8 mouse cellular contexts compared by ENCODE assay signal in genomic region chr7:118242911-118243412, GRCm38 (mm10). TPM values are rescaled to one million over a fixed set of nuclear protein-coding genes. Genes with fewer than 3 reads are reported as not detected.
DNase-seq lines count a peak whose midpoint lies in the region; ATAC-seq and TF ChIP-seq lines count a peak whose summit lies in the region.

No protein-coding gene starts in this region.

- no peaks in the 10 kb centered on the region for H3K9me3 ChIP-seq in forebrain, embryonic 14.5 days (replicated peaks; ENCODE audit: control insufficient read depth, low read length)
- H3K9me3 ChIP-seq in liver, embryonic 11.5 days (ENCODE audit: control insufficient read depth, low read length), result no peaks in the 10 kb centered on the region
- H3K9me3 ChIP-seq in stomach, embryonic 15.5 days, result no peaks in the 10 kb centered on the region

- peaks cover 10% of the 10 kb centered on the region for H3K4me1 ChIP-seq in forebrain, embryonic 14.5 days (ENCODE audit: control insufficient read depth, insufficient read depth, low read length)
- H3K4me1 ChIP-seq in liver, embryonic 11.5 days (replicated peaks; ENCODE audit: control insufficient read depth, insufficient read depth, low read length), result peaks cover 13% of the 10 kb centered on the region
- 0 out of 2 replicates have a peak, but pooled peaks cover 3% of the 10 kb centered on the region for H3K4me1 ChIP-seq in stomach, embryonic 15.5 days

- TF ChIP-seq CTCF in layer of hippocampus, adult 2 months (conservative IDR thresholded peaks at IDR 0.05), result no peak

- H3K27me3 ChIP-seq in forebrain, embryonic 14.5 days (replicated peaks; ENCODE audit: control insufficient read depth, insufficient read depth, low read length), result no peaks in the 10 kb centered on the region
- no peaks in the 10 kb centered on the region for H3K27me3 ChIP-seq in liver, embryonic 11.5 days (replicated peaks; ENCODE audit: control insufficient read depth, insufficient read depth, low read length)
- H3K27me3 ChIP-seq in stomach, embryonic 15.5 days (replicated peaks), result no peaks in the 10 kb centered on the region

- ATAC-seq in activated CD4-positive, CD25-positive, alpha-beta regulatory T cell, adult 4 months, result peak; percentile 4
- peak; percentile 63 for ATAC-seq in forebrain, embryonic 14.5 days
- peak; percentile 46 for ATAC-seq in liver, embryonic 11.5 days (replicated peaks; ENCODE audit: low FRiP score)
- ATAC-seq in stomach, embryonic 15.5 days (ENCODE audit: insufficient read depth, low FRiP score, low read depth), result peak; percentile 45; the same call in 1 of the 2 replicates

- peak in 1 of 2 experiments; percentile 3 for DNase-seq in layer of hippocampus, adult 2 months (ENCODE audit: low spot score in 2 of 2)
- no peak for DNase-seq in layer of hippocampus, adult 9-11 months
- DNase-seq in forebrain, embryonic 14.5 days (ENCODE audit: low spot score), result peak; percentile 56
- DNase-seq in liver, embryonic 11.5 days (ENCODE audit: low spot score), result no peak
- DNase-seq in layer of hippocampus, adult 11-12 months (ENCODE audit: low spot score), result no peak
- no peak for DNase-seq in ovary, postnatal 10 days (ENCODE audit: low spot score)

- H3K27ac ChIP-seq in layer of hippocampus, adult 2 months, result peak overlapping the region; percentile 87
- H3K27ac ChIP-seq in forebrain, embryonic 14.5 days (ENCODE audit: low read depth, low read length), result peak overlapping the region; percentile 96
- H3K27ac ChIP-seq in liver, embryonic 11.5 days (ENCODE audit: low read depth, low read length), result peak overlapping the region; percentile 91
- H3K27ac ChIP-seq in stomach, embryonic 15.5 days, result peak overlapping the region; percentile 93

- peak overlapping the region; percentile 59 for H3K4me2 ChIP-seq in forebrain, embryonic 14.5 days (ENCODE audit: low read length)
- H3K4me2 ChIP-seq in liver, embryonic 11.5 days, result peak overlapping the region; percentile 85
- H3K4me2 ChIP-seq in stomach, embryonic 15.5 days, result peak overlapping the region; percentile 52

- H3K9ac ChIP-seq in forebrain, embryonic 14.5 days (ENCODE audit: low read length), result peak overlapping the region; percentile 95
- peak overlapping the region; percentile 91 for H3K9ac ChIP-seq in liver, embryonic 11.5 days (ENCODE audit: low read depth, low read length)
- H3K9ac ChIP-seq in stomach, embryonic 15.5 days, result peak overlapping the region; percentile 92

- no peaks in the 10 kb centered on the region for H3K36me3 ChIP-seq in forebrain, embryonic 14.5 days (ENCODE audit: control insufficient read depth, insufficient read depth, low read length)
- H3K36me3 ChIP-seq in liver, embryonic 11.5 days (ENCODE audit: control insufficient read depth, insufficient read depth, low read length), result no peaks in the 10 kb centered on the region
- no peaks in the 10 kb centered on the region for H3K36me3 ChIP-seq in stomach, embryonic 15.5 days

- peak overlapping the region; percentile 93 for H3K4me3 ChIP-seq in layer of hippocampus, adult 2 months
- peak overlapping the region; percentile 91 for H3K4me3 ChIP-seq in forebrain, embryonic 14.5 days (ENCODE audit: low read depth, low read length)
- H3K4me3 ChIP-seq in liver, embryonic 11.5 days (ENCODE audit: low read depth, low read length), result peak overlapping the region; percentile 83
- peak overlapping the region; percentile 92 for H3K4me3 ChIP-seq in stomach, embryonic 15.5 days (replicated peaks)

- under 1% methylated on average over 45 of the region's 50 CpGs for WGBS in forebrain, embryonic 14.5 days
- WGBS in liver, embryonic 11.5 days, result under 1% methylated on average over 50 of the region's 50 CpGs
- under 1% methylated on average over 50 of the region's 50 CpGs for WGBS in stomach, embryonic 15.5 days

RNA-seq across cellular contexts. Expression of gene Smg1, which starts 0.5 kb away (rescaled TPM):
- total RNA-seq in layer of hippocampus, adult 2 months (2021), result 10 to 100 TPM; 81.6 to 91.1 TPM
- polyA plus RNA-seq in activated CD4-positive, CD25-positive, alpha-beta regulatory T cell, adult 4 months (2017; shearing (Covaris generic)), result 10 to 100 TPM; 24.8 to 30.0 TPM
- polyA plus RNA-seq in forebrain, embryonic 14.5 days (2014; fragmentation: Nextera tagmentation; extraction: Ambion mirVana), result 14.5 and 25.7 TPM in 2 replicates
- 14.2 and 14.9 TPM in 2 replicates for polyA plus RNA-seq in liver, embryonic 11.5 days (2014; fragmentation: Nextera tagmentation; extraction: Ambion mirVana)
- 22.0 and 23.1 TPM in 2 replicates for polyA plus RNA-seq in stomach, embryonic 15.5 days (2015; fragmentation: Nextera tagmentation; extraction: Ambion mirVana)

Comparison
In these comparisons a context has a peak if more than half of its experiments do, and no peak if none do; other contexts are left out.
1. ATAC-seq: peak in every context shown above with its lines; median percentile 63 in forebrain, embryonic 14.5 days; 46 in liver, embryonic 11.5 days; 45 in stomach, embryonic 15.5 days; 4 in activated CD4-positive, CD25-positive, alpha-beta regulatory T cell, adult 4 months.